Mouse (Mus musculus): ENCODE measurements at regions not wholly inside any gene's neighbourhood (a gene's known extent, or its start where the extent isn't known, plus 50 kb on each side); places are given as distances from the start of the nearest gene placed in this dataset.
"Not testable (repeated sequence)": the region's sequence is repeated elsewhere in the genome, so short reads cannot be mapped to it uniquely, and the experiment has no call there.

- DNase-seq (ENCODE audit: low spot score) = no peak
These were observed 70.3 kb upstream of the Tbl1xr1 start for GRCm38 (mm10) chr3:22006113-22006512.

- no peak for DNase-seq (ENCODE audit: low spot score)
These were observed 69.8 kb upstream of the Tbl1xr1 start for GRCm38 (mm10) chr3:22006651-22007050.

DNA sequence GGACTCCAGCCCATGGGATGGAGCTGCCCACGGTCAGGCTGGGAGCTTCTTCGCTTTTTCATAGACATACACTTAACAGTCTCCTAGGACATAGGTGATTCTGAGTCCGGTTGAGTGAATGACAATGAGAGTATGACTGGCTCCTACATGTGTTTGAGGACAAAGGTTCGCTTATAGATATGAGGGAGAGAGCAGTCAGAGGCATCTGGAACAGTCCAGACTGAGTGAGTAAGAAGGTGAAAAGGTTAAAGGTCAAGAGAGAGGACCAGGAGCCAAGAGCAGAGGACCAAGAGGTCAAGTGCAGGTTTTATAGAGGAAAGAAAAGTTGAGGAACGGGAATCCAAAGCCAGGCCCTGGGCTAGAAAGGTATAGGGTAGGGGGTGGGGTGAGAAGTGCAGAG is 68.7 kb upstream of the Tbl1xr1 start:
- no peak for DNase-seq (ENCODE audit: low spot score)

- no peak for DNase-seq (ENCODE audit: low spot score)
These were observed 68.0 kb upstream of the Tbl1xr1 start for GRCm38 (mm10) chr3:22008432-22008831.

DNA sequence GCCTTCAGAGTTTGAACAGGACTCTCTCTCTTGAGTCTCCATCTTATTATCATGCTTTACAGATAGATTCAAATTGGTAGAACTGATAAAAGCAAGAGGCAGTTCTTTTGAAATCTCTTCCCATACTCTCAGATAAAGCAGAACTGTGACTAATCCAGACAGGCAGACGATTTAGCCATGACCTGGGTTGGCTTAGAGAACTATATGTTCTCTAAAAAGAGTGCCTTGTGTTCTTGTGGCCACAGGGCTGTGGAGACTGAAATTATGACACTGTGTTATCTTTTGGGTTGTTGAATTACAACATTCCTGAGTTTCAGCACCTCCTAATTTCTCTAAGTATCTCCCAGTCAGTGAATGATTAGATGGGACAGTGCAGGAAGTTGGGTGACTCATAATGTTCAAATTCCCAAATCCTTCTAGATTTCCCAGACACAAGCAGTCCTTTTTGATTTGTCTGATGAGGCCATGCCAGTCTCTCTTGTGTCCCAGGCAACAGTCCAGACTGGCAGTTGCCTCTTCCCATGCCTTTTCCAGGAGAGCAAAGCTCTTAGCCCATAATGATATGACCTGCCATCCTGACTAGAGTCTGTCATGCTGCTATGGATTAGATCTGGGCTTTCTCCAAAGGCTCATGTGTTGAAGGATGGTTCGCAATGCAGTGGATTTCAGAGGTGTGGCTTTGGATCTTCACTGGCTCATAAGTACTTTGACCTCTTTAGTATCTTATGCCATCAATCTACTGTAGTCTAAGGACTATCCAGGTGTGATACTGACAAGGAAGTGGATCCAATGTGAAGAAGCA is 66.4 kb upstream of the Tbl1xr1 start:
- no peak for DNase-seq (ENCODE audit: low spot score)

GRCm38 (mm10) chr3:22010700-22010991 is 65.8 kb upstream of the Tbl1xr1 start:
- not testable (repeated sequence) for DNase-seq (ENCODE audit: low spot score)

- DNase-seq (ENCODE audit: low spot score) = no peak
These were observed 55.0 kb upstream of the Tbl1xr1 start for GRCm38 (mm10) chr3:22021360-22021935.

DNA sequence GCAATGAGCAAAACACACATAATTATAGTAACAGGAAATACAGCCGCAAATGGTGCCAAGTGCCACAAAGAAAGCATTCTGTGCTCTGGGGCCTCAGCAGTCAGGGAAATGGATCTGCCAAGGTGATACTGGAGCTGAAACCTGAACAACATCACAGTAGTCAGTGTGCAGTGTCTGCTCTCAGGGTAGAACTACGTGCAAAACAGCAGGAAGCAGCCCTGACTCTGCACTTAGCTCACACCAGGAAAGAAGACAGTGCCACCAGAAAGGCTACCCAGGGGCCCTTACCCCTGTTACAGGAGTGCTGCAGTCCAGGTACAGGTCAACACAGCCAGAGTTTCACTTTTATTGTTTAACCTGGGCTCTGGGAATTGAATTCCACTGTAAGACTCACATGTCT is 54.0 kb upstream of the Tbl1xr1 start:
- no peak for DNase-seq (ENCODE audit: low spot score)

DNA sequence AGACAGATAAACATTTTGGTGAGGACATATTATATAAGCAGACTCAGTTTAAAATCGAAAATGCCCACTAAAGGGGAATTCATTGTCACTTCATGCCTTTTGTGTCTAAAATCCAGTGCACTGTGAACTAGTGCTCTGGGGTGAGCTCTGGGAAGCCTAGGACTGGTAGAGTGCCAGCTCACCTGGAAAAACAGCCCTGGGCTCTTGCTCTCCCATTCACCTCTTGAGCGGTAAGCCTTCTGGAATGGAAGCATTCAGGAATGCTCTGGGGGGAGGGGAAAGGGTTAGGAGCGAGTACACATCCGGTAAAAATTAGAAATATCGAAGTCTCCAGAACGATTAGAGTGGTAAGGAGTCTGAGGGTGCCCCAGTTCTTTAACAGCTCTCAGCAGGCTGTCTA is 53.4 kb upstream of the Tbl1xr1 start:
- no peak for DNase-seq (ENCODE audit: low spot score)

DNA sequence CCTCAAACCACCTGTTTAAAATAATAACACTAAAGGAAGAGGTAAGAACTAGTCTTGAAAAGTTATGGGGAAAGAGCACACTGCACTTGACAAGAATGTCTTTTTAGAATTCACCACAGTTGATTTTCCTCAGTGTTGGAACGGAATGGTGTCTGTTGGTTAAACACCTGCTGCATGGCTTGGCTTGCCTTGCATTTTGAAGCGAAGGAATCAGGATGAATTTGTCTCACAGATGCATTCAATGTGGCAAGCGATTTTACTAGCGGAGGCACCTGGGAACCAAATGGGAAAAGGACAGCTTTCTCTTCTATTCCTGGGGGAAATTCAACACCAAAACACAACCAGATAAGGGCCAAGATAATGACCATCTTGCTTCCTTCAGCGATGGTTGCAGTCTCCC is 52.9 kb upstream of the Tbl1xr1 start:
- DNase-seq (ENCODE audit: low spot score) = no peak

DNA sequence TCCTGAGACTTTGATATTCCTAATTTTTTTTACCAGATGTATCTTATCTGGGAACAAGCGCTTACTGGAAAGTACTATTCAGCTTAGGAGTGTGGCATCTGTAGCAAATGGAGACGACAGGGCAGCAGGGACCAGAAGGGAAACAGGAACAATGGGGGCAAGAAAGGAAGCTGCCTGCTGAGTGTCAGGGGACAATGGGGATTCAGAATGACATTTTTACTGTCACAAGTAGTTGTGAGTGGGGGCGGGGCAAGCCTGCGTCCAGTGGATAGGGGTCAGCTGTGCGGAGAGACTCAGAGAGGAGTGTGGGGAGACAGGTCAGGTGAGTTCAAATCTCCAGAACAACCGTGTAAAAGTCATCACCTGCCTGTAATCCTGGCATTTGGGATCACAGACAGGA is 52.3 kb upstream of the Tbl1xr1 start:
- DNase-seq (ENCODE audit: low spot score) = peak; percentile 9

DNA sequence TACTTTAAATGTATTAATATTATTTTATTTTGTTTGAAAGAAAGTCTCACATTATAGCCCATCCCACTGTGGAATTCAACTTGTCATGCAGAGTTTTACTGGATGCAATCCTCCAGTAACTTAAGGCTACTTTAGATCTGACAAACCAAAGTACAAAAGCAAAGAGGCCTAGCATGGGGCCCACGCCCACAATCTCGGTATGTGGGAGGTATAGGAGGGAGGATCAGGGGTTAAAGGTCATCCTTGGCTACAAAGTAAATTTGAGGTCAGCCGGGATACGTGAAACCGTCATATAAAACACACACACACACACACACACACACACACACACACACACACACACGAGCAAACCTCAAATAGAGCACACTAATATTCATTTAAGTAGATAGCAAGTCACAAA is 51.3 kb upstream of the Tbl1xr1 start:
- DNase-seq (ENCODE audit: low spot score) = no peak

DNA sequence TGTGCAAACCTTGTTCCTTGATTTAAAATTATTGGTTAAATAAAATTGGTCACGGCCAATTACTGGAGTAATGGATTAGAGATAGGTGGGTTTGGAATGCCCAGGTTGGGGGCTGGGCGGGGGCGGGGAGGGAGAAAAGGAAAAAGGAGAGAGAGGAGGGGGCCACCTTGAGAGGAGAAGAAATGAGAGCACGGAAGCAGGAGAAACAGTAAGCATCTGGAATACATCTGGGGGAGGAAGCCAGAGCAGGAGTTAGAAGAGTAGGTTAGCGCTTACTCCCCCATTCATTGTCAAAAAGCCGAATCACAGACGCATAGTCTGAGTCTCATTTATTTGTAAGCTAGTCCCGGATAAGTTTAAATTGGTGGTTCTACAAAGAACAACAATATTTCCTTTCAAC is 50.8 kb upstream of the Tbl1xr1 start:
- DNase-seq (ENCODE audit: low spot score) = no peak

All from layer of hippocampus, adult 9-10 months (tissue).